Mouse (Mus musculus): ENCODE results near the gene Gm42906. TPM values are rescaled to one million over a fixed set of nuclear protein-coding genes. Genes with fewer than 3 reads are reported as not detected.

The Gm42906 gene
- total and polyA plus RNA-seq, 2 experiments from 2014 or later = not detected

GRCm38 (mm10) chr5:151228367-151229005 lies 199.5 kb downstream of the Gm42906 start:
- no peaks in the 10 kb centered on the region; the same call in 1 of the 2 replicates for H3K27me3 ChIP-seq (ENCODE audit: insufficient read depth, low read length)
- peak; percentile 47; the same call in 1 of the 2 replicates for ATAC-seq
- no peak for TF ChIP-seq CTCF (IDR thresholded peaks at IDR 0.05; ENCODE audit: low read depth)
- no peak overlapping the region for H3K27ac ChIP-seq (ENCODE audit: low read depth, low read length)
- no peak overlapping the region for H3K9ac ChIP-seq
- H3K4me1 ChIP-seq (ENCODE audit: insufficient read depth) = peaks cover 3% of the 10 kb centered on the region; the same call in 1 of the 2 replicates
- 56% methylated on average over 13 of the region's 13 CpGs for WGBS
- H3K4me3 ChIP-seq (ENCODE audit: low read depth, low read length) = no peak overlapping the region
- no peaks in the 10 kb centered on the region for H3K9me3 ChIP-seq (ENCODE audit: low read length)
- peak; percentile 49 for DNase-seq
- no peaks in the 10 kb centered on the region for H3K36me3 ChIP-seq (ENCODE audit: insufficient read depth)
- no peak overlapping the region for H3K4me2 ChIP-seq (ENCODE audit: low read depth)

GRCm38 (mm10) chr5:151223696-151224366 lies 204.1 kb downstream of the Gm42906 start:
- H3K4me2 ChIP-seq (ENCODE audit: low read depth) = no peak overlapping the region
- no peak for ATAC-seq
- H3K4me1 ChIP-seq (ENCODE audit: insufficient read depth) = no peaks in the 10 kb centered on the region
- no peak for TF ChIP-seq CTCF (IDR thresholded peaks at IDR 0.05; ENCODE audit: low read depth)
- no peaks in the 10 kb centered on the region for H3K36me3 ChIP-seq (ENCODE audit: insufficient read depth)
- no peaks in the 10 kb centered on the region for H3K27me3 ChIP-seq (ENCODE audit: insufficient read depth, low read length)
- no peak overlapping the region for H3K9ac ChIP-seq
- H3K4me3 ChIP-seq (ENCODE audit: low read depth, low read length) = no peak overlapping the region
- WGBS = 68% methylated on average over 4 of the region's 4 CpGs
- DNase-seq = no peak
- H3K9me3 ChIP-seq (ENCODE audit: low read length) = no peaks in the 10 kb centered on the region
- no peak overlapping the region for H3K27ac ChIP-seq (ENCODE audit: low read depth, low read length)

GRCm38 (mm10) chr5:151222791-151223190 lies 205.2 kb downstream of the Gm42906 start:
- no peaks in the 10 kb centered on the region for H3K36me3 ChIP-seq (ENCODE audit: insufficient read depth)
- H3K4me2 ChIP-seq (ENCODE audit: low read depth) = no peak overlapping the region
- H3K9me3 ChIP-seq (ENCODE audit: low read length) = no peaks in the 10 kb centered on the region
- H3K27me3 ChIP-seq (ENCODE audit: insufficient read depth, low read length) = no peaks in the 10 kb centered on the region
- no peak overlapping the region for H3K27ac ChIP-seq (ENCODE audit: low read depth, low read length)
- no peak overlapping the region for H3K4me3 ChIP-seq (ENCODE audit: low read depth, low read length)
- WGBS = 98% methylated on average over 1 of the region's 1 CpGs
- no peak for DNase-seq
- no peak overlapping the region for H3K9ac ChIP-seq
- TF ChIP-seq CTCF (IDR thresholded peaks at IDR 0.05; ENCODE audit: low read depth) = no peak
- H3K4me1 ChIP-seq (ENCODE audit: insufficient read depth) = no peaks in the 10 kb centered on the region
- ATAC-seq = no peak

GRCm38 (mm10) chr5:151218689-151219115 lies 209.3 kb downstream of the Gm42906 start:
- no peak for TF ChIP-seq CTCF (IDR thresholded peaks at IDR 0.05; ENCODE audit: low read depth)
- Histone ChIP-seq H3K9me3 (ENCODE audit: low read length) (no peaks in the 10 kb centered on the region), H3K4me1 (ENCODE audit: insufficient read depth) (no peaks in the 10 kb centered on the region), H3K36me3 (ENCODE audit: insufficient read depth) (no peaks in the 10 kb centered on the region), H3K4me3 (ENCODE audit: low read depth, low read length) (no peak overlapping the region), H3K4me2 (ENCODE audit: low read depth) (no peak overlapping the region), H3K27ac (ENCODE audit: low read depth, low read length) (no peak overlapping the region), H3K27me3 (ENCODE audit: insufficient read depth, low read length) (no peaks in the 10 kb centered on the region), H3K9ac (no peak overlapping the region)
- DNase-seq = peak; percentile 38
- WGBS = 16% methylated on average over 6 of the region's 6 CpGs
- peak; percentile 84 for ATAC-seq

- no peak for DNase-seq
- no peak for ATAC-seq
- Histone ChIP-seq H3K4me2 (ENCODE audit: low read depth) (no peak overlapping the region), H3K4me1 (ENCODE audit: insufficient read depth) (no peaks in the 10 kb centered on the region), H3K36me3 (ENCODE audit: insufficient read depth) (no peaks in the 10 kb centered on the region), H3K9ac (no peak overlapping the region), H3K9me3 (ENCODE audit: low read length) (no peaks in the 10 kb centered on the region), H3K4me3 (ENCODE audit: low read depth, low read length) (no peak overlapping the region), H3K27me3 (ENCODE audit: insufficient read depth, low read length) (no peaks in the 10 kb centered on the region), H3K27ac (ENCODE audit: low read depth, low read length) (no peak overlapping the region)
- WGBS = 65% methylated on average over 3 of the region's 3 CpGs
- TF ChIP-seq CTCF (IDR thresholded peaks at IDR 0.05; ENCODE audit: low read depth) = no peak
These were observed 214.9 kb downstream of the Gm42906 start for GRCm38 (mm10) chr5:151213097-151213496.

- Histone ChIP-seq H3K4me3 (ENCODE audit: low read depth, low read length) (no peak overlapping the region), H3K27ac (ENCODE audit: low read depth, low read length) (no peak overlapping the region), H3K4me1 (ENCODE audit: insufficient read depth) (no peaks in the 10 kb centered on the region), H3K9me3 (ENCODE audit: low read length) (no peaks in the 10 kb centered on the region), H3K27me3 (ENCODE audit: insufficient read depth, low read length) (no peaks in the 10 kb centered on the region), H3K4me2 (ENCODE audit: low read depth) (no peak overlapping the region), H3K36me3 (ENCODE audit: insufficient read depth) (no peaks in the 10 kb centered on the region), H3K9ac (no peak overlapping the region)
- no peak for TF ChIP-seq CTCF (IDR thresholded peaks at IDR 0.05; ENCODE audit: low read depth)
- WGBS = 89% methylated on average over 1 of the region's 1 CpGs
- DNase-seq = no peak
- no peak for ATAC-seq
These were observed 217.1 kb downstream of the Gm42906 start for GRCm38 (mm10) chr5:151210869-151211268.

- Histone ChIP-seq H3K9me3 (ENCODE audit: low read length) (no peaks in the 10 kb centered on the region), H3K9ac (no peak overlapping the region), H3K27me3 (ENCODE audit: insufficient read depth, low read length) (no peaks in the 10 kb centered on the region), H3K4me3 (ENCODE audit: low read depth, low read length) (no peak overlapping the region), H3K4me2 (ENCODE audit: low read depth) (no peak overlapping the region), H3K4me1 (ENCODE audit: insufficient read depth) (no peaks in the 10 kb centered on the region), H3K27ac (ENCODE audit: low read depth, low read length) (no peak overlapping the region), H3K36me3 (ENCODE audit: insufficient read depth) (no peaks in the 10 kb centered on the region)
- 85% methylated on average over 2 of the region's 2 CpGs for WGBS
- DNase-seq (no peak), ATAC-seq (no peak)
- no peak for TF ChIP-seq CTCF (IDR thresholded peaks at IDR 0.05; ENCODE audit: low read depth)
These were observed 217.9 kb downstream of the Gm42906 start for GRCm38 (mm10) chr5:151210060-151210459.
